Mouse (Mus musculus) embryonic fibroblast, embryonic 13.5 days (primary cell): ENCODE measurements at regions not wholly inside any gene's neighbourhood (a gene's known extent, or its start where the extent isn't known, plus 50 kb on each side); places are given as distances from the start of the nearest gene placed in this dataset.

Experiments used
- CTCF ChIP-seq: IDR thresholded peaks from 2 replicates; pipeline ENCODE4 v1.5.1; 2011; ENCODE audit warnings: mild to moderate bottlenecking, control low read depth, low read length, moderate library complexity, borderline replicate concordance; ENCODE audit not compliant: insufficient read depth
- POLR2A ChIP-seq: IDR thresholded peaks from 2 replicates; pipeline ENCODE4 v1.6.1; 2011; ENCODE audit warnings: low read depth, mild to moderate bottlenecking, control low read depth, low read length, moderate library complexity

DNA sequence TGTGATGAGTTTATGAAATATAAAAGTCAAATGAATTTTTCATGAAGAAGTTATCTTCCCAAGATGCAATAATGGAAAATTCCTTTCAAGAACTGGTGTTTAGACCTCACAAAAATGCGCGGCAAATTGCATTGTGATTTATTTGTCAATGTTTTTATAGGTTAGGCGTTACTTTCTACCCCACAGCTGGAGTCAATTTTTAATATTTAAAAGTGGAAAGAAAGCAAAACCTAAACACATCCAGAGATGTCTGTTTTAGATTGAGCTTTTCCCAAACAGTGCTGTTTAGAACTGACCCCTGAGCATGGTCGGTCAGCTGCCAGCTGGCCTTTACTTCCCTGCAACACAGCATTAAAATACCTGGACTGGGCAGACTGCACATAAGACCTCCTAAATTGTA is 383.8 kb upstream of the 9430069I07Rik start:
- TF ChIP-seq POLR2A (no peak), CTCF (no peak)
